Mouse (Mus musculus): ENCODE measurements around the gene Col23a1.

The Col23a1 gene

GRCm38 (mm10) chr11:51632130-51632753 lies 342.5 kb downstream of the Col23a1 start:
- DNase-seq, result peak in 1 of 2 experiments; percentile 30

DNA sequence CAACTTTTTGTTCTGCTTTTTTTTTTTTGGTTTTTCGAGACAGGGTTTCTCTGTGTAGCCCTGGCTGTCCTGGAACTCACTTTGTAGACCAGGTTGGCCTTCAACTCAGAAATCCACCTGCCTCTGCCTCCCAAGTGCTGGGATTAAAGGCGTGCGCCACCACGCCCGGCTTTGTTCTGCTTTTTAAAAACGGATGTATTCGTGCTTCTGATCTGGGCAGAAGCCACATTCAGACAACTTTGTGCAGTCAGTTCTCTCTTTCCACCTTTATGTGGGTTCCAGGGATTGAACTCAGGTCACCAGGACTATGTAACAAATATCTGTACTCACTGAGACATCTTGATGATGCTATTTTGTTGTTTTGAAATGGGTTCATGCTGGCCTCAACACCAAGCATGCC lies 343.5 kb downstream of the Col23a1 start:
- DNase-seq, result peak in 1 of 2 experiments; percentile 14
